Mouse (Mus musculus) CD4-positive helper T cell, adult 2 months (primary cell): ENCODE results near the gene Slc41a3.

Source experiments
- DNase-seq: peaks from one replicate; pipeline ENCODE4 v3.0.0-alpha.2; 2012; ENCODE audit warnings: low read depth, missing footprints, low spot score

Slc41a3 gene

DNA sequence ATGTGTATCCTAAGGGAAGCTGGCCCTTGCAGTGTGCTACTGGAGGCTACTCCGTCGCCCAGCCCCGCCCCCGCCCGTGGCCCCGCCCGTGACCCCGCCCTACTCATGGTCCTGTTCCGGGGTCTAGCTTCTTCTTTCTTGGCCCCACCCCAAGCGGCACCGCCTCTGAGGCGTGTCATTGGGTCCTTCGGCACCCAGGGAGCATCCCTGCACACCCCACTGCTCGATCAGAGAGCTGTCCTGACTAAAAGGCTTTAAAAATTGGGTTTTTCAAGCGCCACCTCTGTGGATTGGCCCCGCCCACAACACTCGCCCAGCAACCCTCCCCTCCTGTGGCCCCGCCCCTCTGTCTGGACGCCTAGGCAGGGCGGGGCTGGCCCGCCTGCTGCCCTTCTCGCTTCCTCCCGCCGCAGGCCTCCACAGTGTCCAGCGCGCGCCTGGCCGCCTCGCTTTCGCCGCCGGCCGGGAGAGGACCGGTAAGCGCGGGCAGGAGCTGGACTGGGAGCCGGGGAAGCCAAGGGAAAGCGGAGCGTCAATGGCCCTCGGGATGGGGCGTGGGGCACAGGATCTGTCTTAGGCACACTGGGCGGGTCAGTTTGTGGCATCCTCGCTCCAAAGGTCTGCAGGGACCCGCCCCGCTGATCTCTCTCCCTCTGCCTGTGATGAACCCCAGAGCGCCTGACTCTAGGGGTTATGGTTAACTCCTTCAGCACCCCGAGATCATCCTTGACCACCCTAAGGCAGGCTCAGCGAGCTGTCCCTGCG, at the start of gene Slc41a3:
Gene Slc41a3, plus strand, starts transcription at position 193 of the 765 bp plus-strand sequence.
- DNase-seq, result peak; percentile 84

DNA sequence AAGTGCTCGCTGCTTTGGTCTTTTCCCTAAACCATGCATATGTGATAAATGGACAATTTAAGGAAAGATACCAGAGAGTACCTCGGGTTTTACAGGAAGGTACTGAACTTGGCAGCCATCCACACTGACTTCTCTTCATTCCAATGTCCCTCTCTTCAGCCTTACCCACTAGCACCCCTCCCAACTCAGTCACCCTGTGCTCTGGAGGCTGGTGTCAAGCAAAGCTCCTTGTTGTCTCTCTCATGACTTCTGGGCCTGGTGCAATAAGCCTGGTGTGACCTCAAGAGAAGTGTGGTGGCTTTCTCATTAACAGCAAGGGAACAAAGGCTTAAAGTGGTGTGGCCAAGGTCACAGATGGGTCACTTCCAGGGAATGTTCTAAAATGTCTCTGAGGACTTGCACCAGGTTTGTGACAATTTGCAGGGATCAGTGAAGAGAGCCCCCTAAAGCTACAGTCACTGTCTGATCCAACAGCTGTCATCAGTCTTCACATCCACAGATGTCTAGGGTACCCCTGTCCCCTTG, 47.9 kb upstream of the Slc41a3 start:
- DNase-seq, result no peak

DNA sequence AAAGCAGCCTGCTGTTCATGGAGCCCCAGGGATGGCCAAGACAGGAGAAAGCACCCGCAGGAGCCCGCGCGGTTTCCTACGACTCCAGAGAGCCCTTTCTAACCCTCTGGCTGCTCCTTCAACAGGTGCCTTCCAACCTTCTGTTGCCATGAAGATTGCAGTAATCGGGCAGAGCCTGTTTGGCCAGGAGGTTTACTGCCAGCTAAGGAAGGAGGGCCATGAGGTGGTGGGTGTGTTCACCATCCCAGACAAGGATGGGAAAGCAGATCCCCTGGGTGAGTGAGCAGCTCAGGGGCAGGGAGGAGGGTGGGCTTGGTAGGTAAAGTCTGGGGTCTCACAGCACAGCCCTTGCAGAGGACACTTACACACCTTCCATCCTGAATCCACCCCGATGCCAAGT, 47.4 kb upstream of the Slc41a3 start:
- no peak for DNase-seq

DNA sequence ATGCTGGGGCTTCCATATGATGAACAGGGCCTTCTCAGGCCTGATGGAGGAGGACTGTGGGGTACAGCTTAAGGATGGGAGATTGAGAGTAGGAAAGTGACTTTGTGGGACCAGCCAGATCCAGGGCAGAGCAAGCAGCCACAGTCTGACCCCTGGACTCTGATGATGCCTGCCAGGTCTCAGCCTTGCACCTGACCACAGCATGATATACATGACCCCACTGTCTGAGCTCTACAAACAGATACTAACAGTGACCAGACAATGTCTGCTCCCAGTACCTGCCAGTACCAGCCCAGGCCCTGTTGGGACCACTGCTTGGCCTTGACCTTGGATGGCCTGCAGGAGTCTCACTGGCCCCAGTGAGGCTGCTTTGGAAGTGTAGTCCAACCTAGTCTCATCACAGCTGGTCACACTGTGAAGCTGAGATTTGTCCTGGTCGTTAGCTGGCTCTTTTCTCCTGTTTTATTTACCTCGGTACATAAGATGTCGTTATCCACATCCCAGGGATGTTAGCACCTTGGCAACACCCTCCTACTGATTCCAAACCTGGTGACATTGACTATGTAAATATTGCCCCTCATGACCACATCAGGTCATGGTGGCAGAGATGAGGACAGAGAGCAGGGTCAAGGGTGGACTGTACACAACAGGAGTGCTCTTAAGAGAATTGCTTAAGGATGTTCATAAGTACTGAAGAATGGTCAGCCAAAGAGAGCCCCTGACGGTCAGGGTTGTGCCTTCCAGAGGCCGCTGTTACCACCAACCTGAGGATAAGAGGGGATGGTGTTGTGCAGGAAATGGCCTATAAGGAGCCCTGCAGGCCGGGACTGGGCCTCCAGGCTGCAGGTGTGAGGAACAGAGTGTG, 46.5 kb upstream of the Slc41a3 start:
- DNase-seq, result no peak

DNA sequence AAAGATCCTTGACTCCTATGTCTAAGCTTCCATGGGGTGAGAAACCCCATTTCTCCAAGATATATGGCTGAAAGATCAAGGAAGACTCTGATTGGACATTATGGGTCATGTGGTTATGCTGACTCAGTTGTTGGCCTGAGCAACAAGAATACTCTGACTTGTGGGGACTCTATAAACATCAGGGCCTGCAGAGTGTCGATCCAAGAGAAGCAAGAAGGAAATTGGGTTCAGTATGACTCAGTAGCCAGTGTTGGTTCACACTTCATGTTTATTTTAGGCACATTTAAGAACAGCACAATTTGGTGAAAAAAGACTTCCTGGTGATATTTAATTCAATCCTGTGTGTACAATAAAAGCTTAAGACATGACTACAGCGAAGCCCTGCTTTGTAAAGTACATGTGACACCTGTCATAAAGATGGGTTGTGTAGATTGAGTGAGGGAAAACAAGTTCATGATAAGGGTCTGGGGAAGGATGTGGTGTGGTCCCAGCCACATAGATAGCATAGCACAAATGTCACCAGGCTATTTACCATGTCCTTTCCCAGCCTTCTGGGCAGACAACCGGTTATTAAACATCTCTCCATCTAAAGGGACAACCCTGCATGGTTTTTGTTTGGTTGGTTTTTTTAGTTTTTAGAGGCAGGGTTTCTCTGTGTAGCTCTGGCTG, 44.0 kb upstream of the Slc41a3 start:
- DNase-seq, result no peak

DNA sequence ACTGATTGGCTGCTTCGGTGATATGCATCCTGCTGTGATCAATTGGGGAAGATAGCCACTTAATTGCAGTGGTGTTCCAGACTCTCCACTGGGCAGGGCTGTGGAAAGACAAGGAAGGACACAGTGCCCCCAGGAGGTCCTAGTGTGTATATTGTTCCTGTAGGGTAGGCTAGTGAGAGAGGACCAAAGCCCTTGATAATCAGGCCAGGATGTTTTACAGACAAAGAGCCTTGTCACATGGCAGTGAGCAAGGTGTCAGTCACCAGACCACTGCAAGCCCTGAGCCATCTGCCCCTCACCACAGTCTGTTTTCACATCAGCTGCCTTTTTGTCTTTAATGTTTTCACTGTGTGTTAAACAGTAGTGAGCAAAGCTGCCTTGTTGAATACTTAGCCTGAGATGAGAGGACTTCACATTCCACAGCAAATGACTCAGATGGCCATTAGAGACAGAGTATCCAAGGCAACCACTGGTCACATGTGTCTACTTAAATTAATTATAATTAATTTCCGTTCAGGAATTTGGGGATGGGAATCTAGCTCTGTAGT, 43.2 kb upstream of the Slc41a3 start:
- no peak for DNase-seq

DNA sequence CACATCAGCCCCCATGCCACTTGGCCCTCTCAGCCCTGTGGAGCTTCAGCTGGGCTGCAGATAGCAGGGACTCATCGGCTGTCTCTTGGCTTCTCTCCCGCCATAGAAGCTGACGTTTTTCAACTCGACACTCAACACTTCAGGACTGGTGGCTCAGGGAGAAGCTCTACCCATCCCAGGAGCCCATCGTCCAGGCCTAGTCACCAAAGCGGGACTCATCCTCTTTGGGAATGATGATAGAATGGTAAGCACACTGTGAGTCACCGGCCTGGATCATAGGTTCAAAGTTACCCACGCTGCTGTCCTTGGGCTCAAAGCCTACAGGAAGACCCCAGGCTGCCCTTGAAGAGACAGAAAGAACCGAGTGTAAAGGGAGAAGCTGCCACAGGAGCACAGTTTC, 40.3 kb upstream of the Slc41a3 start:
- no peak for DNase-seq

DNA sequence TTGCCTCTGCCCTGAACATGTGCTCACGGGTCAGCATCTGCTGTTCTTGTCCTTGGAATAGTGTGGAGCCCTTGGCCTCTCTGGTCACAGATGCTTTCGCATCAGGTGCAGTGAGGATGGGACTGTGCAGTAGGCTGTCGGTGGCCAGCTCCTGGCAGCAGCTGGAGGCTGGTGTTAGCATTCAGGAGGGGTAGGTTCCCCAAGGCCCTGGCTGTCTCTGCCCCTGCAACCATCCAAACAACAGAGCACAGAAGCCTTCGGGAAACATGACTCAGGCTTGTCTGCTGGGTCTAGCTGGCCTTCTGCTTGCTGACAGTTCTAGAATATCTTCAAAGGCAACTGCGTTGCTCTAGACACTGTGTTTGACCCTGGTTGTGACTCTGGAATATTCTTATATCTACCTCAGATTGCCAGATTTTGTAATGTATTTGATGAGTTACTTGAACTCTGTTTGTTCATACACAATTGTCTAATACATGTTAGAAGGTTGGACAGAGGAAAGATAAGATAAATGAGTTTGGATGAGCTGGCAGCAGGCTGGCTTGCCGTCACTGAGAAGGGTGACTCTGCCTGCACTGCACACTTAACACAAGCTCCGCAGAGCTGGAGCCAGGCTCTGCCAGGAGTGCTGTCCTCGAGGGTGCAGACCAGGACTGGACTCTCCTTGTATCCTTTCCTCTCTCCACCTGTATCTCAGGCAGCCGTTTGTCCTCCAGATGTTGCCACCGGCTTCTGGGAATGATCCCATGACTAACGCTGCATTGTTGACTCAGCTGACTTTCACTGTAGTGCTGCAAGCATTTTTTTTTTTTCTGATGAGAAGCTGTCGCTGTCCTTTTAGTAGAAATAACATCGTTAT, 38.9 kb upstream of the Slc41a3 start:
- DNase-seq, result no peak

DNA sequence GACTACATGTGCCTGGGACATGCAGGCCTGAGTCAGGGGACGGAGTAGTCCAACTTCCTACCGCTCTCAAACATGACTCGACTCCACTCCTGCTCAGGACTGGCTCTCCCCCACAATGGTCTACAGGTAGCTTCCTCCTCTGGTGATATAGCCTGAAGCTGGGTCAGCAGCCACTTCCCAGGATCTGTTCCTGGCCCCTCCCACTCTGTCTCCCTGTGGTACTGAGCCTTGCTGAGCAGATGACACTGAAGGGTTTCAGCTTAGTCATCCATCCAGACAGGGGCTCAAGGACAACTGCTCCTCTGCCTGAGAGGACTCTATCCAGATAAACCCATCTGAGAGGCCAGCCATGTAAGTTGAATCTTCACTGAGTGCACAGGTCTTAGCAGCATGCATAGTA, 37.0 kb upstream of the Slc41a3 start:
- DNase-seq, result no peak

DNA sequence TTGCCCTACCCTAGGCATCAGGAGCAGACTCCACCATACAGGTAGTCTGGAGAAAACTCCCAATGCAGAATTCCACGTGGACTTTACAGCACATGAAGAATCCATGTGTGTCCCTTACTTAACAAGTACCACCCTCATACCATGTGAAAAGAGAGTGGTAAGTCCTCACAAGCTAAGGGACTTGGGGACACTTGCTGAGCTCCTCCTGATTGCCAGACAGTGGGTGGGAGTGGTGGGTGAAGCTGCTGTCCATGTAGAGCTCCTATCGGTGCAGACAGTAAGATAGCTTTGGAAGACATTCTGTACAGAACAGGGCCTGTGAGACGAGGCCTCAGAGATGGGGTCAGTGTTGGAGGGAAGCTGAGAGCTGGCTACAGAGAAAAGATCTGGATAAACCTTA, 36.6 kb upstream of the Slc41a3 start:
- DNase-seq, result no peak

DNA sequence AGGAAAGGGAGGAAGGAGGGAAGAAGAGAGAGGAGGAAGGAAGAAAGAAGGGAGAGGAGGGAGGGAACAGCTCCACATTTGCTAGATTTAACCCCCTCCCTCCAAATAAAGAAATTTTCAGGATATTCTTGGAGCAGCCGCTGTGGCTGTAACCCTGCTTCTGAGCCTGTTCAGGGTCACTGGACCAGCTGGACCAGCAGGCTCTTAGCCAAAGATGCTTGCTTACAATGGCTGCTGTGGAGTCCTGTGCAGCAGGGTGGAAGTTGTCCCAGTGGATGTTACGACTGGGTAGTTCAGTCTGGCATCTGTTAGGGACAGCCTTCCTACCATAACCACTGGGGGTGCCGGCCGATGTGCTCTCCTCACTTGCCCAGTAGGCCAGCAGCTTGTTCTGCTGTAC, 35.8 kb upstream of the Slc41a3 start:
- no peak for DNase-seq

DNA sequence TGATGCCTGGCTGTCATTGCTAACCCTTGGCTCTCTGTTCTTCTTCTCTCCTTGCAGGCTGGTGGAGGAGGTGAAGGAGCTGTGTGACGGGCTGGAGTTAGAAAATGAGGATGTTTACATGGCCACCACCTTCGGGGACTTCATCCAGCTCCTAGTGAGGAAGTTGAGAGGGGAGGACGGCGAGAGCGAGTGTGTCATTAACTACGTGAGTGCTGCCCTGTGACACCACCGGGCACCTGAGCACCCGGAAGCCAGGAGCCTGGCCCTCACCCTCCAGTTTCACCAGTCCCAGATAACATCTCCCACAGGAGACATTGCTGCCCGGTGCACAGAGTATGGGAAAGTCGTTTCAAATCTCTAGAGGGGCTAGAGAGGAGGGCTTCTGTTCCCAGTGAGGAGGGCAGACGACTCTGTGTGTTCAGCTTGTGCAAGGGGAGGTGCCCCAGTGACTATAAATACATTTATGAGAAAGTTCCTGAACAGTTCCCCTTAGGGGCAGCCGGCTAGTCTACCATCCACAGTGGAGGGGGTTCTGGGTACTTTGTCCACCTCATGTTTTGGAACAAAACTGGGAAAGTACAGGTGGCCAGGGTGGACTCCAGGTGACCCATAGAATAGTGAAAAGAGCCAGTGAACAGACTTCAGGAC, 34.7 kb upstream of the Slc41a3 start:
- no peak for DNase-seq

DNA sequence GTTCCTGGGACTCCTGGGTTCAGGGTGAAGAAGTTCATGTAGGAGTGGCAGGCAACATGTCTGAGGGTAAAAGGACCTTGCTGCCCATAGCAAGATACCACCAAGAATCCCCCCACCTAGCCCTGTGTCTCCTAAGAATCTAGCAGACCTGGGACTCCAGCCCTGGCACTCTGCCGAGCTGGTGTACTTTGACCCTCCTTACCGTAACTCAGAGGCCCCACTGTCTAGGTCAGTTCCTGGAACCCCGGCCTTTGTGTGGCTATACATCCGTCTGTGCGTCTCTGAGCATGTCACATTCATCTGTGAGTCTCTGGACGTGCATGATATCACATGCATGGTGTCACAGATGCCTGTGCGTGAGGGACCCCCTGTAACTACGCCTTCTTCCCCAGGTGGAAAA, 34.1 kb upstream of the Slc41a3 start:
- DNase-seq, result no peak

DNA sequence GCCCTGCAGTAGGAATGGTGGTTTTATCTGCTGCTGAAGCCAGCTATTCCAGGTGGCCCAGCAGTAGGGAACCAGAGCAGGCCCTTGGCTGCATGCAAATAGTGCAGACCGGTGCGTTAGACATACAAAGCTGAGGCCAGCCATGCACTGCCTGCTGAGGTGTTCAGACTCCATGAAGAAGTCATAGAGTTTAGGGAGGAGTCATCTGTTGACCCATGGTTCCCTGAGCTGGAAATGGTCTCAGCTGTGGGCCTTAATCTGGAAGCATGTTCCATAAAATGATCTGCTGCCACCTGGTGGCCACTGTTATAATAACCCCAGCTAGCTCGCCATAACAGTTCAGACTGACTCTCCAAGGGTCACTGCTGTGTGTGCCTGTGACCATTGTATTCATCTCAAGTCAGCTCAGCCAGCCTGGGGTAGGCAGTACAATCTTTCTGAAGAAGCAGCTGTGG, 29.2 kb upstream of the Slc41a3 start:
- peak; percentile 52 for DNase-seq

DNA sequence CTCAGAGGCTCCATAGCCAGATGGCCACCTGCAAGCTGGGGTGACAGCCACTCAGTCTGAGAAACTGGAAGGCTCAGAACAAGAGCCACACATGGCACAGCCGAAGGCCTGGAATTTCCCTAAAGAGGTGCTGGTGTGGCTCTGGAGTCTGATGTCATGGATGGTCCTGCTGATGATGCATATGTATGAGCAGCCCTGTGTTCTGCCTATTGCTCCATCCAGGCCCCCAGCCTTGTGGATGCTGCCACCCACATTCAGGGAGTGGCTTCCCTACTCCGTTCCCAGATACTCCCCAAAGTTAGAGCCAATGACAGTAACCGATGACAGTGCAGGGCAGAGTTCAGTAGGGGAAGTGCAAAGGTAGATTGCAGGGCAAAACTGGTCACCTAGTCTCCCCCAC, 26.4 kb upstream of the Slc41a3 start:
- no peak for DNase-seq

DNA sequence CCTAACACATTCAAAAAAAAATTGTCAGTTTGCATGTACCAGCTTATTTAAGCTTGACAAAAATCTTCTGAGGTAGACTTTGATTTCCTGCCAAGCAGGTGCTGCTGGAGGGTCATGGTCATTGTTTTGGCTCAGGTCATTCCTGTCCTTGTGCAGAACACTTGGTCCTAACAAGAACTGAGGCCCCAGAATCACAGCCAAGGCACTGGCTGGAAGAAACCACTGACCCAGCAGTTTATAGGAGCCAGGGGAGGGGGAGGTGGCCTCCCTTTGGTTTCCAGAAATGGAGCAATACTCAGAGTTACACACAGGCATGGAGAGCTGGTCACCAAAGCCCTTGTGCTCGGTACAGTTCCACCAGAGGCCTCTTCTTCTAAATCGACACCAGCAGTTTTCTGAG, 22.2 kb upstream of the Slc41a3 start:
- no peak for DNase-seq

DNA sequence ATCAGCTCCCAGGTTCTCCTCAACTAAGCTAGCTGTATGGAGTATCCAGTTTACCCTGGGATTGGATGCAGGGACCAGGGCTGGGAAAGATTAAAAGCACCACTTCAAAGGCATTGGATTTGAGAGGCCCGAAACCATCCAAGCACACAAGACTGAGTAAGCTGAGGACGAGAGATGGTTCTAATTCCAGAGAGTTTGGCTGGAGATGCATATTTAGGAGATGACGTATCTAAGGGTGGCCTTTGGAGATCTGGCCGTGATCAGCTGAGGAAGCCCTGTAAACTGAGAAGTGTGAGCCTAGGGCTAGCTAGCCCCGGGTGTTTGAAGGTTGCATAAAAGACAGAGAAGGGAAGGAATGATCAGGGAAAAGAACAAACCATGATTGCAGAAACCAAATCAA, 16.4 kb upstream of the Slc41a3 start:
- DNase-seq, result no peak

DNA sequence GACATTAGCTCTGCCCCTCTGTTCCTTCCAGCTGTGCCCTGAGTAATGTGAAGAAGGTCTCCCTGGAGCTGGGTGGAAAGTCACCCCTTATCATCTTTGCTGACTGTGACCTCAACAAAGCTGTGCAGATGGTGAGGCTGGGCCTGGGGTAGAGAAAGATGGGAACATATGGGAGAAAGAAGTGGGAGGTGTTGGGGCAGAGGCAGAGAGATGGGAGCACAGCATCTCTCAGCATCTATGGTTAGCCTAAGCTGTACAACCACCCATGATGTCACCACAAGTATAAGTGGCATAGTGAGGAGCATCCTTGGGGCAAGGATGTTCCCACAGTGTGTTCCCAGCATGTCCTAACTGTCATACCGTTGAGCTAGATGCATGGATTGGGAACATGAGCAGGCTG, 13.8 kb upstream of the Slc41a3 start:
- DNase-seq, result no peak

DNA sequence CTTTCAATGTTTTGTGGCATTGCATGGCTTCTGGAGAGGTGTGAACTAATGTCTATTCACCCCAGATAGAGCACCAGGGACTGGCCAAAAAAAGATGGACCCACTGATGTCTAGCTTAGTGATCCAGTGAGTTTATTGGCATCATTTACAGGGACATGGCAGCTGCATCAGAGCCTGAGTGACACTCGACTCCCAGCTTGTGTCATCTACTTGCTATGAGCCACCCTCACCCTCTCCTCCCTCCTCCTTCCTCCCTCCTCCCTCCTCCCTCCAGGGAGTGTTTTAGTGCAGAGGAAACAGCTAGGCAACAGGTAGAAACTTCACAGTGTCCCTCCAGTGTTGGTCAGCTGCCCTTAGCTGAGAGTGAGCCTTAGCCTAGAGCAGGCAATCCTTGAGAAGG, 9.6 kb upstream of the Slc41a3 start:
- no peak for DNase-seq

DNA sequence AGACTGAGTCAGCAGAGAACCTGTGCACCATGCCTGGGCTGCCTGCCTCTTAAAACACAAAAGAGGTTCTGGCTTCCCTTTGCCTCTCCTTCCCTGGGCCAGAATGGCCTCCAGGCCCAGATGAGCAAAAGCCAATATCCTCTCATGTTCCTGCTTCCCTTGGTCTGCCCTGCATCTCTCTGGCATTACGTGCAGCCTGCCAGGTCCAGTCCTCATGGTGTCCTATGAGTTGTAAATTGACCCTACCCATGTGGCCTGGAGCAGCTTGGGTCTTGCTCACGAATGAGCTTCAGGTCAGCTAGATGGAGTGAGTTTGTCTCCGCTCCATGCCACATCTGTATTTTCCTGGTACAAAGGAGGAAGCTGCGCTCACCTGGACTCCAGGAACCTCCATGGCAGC, 7.5 kb upstream of the Slc41a3 start:
- no peak for DNase-seq
